Mouse (Mus musculus): Measurements from ENCODE around the gene Mri1. TPM values are rescaled to one million over a fixed set of nuclear protein-coding genes. Genes with fewer than 3 reads are reported as not detected.

The Mri1 gene
- polyA plus RNA-seq, 1 experiment from 2014 or later: 36.1 TPM

DNA sequence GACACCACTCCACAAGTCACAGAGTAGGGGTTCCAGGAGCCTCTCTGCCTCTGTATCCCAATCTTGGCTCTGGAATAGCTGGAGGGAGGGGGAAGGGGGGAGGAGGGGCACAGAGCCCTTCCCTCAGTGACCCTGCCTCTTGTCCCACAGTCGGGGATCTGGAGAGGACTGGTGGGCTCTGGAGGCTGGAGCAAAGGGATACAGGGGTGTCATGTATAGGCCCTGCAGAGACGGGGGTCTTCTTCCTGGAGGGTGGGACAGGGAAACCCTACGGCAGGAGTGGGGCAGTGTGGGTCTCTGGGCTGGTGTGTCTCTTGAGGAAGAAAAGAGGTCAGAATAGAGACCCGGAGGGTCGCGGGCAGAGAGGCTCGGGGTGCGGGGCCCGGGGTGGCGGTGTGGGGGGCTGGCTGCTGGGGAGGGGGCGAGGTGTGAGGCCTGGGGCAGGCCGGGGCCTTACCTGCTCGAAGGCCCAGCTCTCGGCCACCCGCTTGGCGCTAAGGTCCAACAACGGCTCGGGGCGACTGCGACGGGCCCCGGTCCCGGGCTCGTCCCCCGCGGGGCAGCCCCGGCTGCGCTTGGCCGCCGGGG lies 20.6 kb downstream of the Mri1 start:
- H3K9me3 ChIP-seq (replicated peaks): no peaks in the 10 kb centered on the region
- peak overlapping the region; percentile 90 for H3K4me2 ChIP-seq
- 2% methylated on average over 22 of the region's 30 CpGs for WGBS
- no peaks in the 10 kb centered on the region for H3K27me3 ChIP-seq
- H3K4me1 ChIP-seq (replicated peaks): peaks cover 28% of the 10 kb centered on the region
- H3K9ac ChIP-seq: peak overlapping the region; percentile 97
- peak overlapping the region; percentile 96 for H3K4me3 ChIP-seq
- peak overlapping the region; percentile 81 for H3K27ac ChIP-seq
- H3K36me3 ChIP-seq: peaks cover 11% of the 10 kb centered on the region; the same call in 1 of the 2 replicates
- ATAC-seq (replicated peaks; ENCODE audit: insufficient number of reproducible peaks, insufficient read depth, low FRiP score, low read depth): peak; percentile 5

DNA sequence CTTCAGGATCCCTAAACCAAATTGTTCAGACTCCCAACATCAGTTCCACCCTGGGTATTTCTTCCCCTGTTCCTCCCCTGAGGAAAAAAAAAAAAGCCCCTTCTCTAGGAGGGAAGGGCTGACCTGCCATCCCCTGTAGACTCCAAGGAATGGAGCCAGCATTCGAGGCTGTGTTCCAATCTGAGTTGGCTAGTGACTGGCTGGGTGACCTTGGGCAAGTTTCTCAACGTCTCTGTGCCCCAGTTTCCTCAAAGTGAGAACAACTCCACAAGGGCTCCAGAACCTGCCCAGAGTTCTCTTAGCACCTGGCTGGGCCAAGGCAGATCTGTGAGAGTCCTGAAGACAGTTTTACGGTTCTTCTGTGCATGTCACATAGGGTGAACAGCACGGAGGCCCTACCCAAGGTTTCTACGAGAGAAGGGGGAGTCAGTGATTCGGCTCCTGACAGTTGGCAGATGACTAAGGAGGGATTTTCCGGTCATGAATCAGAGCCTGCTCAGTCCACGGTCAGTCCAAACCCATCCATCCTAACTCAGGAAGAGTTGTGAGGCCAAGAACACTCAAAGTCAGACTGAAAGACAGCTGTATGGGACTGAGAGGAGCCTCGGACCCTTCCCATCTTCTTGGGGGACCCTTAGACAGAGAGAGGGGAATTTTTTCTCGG lies 21.2 kb downstream of the Mri1 start:
- H3K4me2 ChIP-seq: peak overlapping the region; percentile 90
- peak overlapping the region; percentile 81; the same call in 1 of the 2 replicates for H3K27ac ChIP-seq
- WGBS: 21% methylated on average over 10 of the region's 10 CpGs
- H3K9me3 ChIP-seq (replicated peaks): no peaks in the 10 kb centered on the region
- H3K4me1 ChIP-seq (replicated peaks): peaks cover 22% of the 10 kb centered on the region
- peak overlapping the region; percentile 97 for H3K9ac ChIP-seq
- ATAC-seq (replicated peaks; ENCODE audit: insufficient number of reproducible peaks, insufficient read depth, low FRiP score, low read depth): no peak
- no peaks in the 10 kb centered on the region for H3K27me3 ChIP-seq
- peak overlapping the region; percentile 96 for H3K4me3 ChIP-seq
- H3K36me3 ChIP-seq: peaks cover 15% of the 10 kb centered on the region

- Histone ChIP-seq H3K9me3 (replicated peaks) (no peaks in the 10 kb centered on the region), H3K27me3 (no peaks in the 10 kb centered on the region), H3K4me2 (no peak overlapping the region), H3K9ac (no peak overlapping the region), H3K36me3 (peaks cover 43% of the 10 kb centered on the region), H3K4me1 (replicated peaks) (peaks cover 18% of the 10 kb centered on the region), H3K4me3 (no peak overlapping the region), H3K27ac (no peak overlapping the region)
- ATAC-seq (replicated peaks; ENCODE audit: insufficient number of reproducible peaks, insufficient read depth, low FRiP score, low read depth): no peak
- WGBS: 89% methylated on average over 2 of the region's 2 CpGs
Observed at GRCm38 (mm10) chr8:84233055-84233454, 24.1 kb downstream of the Mri1 start.

DNA sequence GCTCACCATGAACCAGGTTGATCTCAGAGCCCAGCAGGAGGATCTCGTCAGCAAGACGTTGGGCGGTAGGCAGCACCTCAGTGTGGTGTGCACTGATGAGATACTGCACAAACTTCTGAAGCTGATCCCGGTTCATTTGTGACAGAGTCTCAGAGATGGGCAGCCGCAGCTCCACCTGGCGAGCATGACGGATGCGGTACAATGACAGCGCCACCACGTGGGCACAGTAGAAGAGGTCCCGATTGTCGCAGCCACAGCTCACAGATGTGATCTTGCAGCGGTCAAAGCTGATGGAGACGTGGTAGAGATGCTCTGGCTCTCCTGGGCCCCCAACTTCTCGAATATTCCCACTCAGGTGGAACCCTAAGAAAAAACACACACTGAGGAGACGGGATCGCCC lies 26.4 kb downstream of the Mri1 start:
- no peak overlapping the region for H3K4me3 ChIP-seq
- no peak overlapping the region for H3K9ac ChIP-seq
- H3K4me2 ChIP-seq: no peak overlapping the region
- no peak overlapping the region for H3K27ac ChIP-seq
- WGBS: 77% methylated on average over 17 of the region's 17 CpGs
- no peak for ATAC-seq (replicated peaks; ENCODE audit: insufficient number of reproducible peaks, insufficient read depth, low FRiP score, low read depth)
- H3K27me3 ChIP-seq: no peaks in the 10 kb centered on the region
- H3K36me3 ChIP-seq: peaks cover 65% of the 10 kb centered on the region
- peaks cover 5% of the 10 kb centered on the region for H3K4me1 ChIP-seq (replicated peaks)
- H3K9me3 ChIP-seq (replicated peaks): no peaks in the 10 kb centered on the region

DNA sequence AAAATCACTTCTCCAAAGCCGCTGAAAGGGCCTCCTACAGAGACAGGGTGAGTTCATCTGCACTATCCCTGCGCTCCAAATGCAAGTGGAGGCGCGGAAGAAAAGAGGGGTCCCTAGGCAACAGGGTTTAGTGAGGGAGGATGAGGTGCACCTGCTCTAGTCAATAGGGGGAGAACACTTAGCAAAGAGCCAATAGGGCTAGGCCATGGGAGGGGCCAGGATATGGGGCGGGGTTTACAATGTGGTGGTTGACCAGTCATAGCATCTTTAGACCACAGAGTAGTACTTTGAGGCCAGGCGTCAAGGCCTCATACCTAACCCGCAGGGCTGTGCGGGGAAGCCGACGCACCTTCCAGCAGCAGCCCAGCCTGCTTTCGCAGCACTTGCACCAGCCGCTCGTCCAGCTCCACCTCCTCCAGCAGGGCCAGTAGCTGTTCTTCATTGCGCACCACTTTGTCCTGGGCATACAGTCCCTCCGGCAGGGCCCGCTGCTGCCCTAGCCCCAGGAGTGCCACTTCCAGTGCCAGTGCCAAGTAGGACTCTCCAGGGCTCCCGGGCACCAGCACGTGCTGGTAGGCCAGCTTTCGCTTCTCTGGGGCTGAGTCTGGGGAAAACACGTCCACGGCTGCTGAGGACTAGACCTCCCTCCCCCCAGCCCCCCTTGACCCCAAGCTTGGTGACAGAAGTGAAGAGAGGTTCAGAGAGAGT lies 33.6 kb downstream of the Mri1 start:
- no peak overlapping the region for H3K4me3 ChIP-seq
- 84% methylated on average over 21 of the region's 21 CpGs for WGBS
- H3K36me3 ChIP-seq: peaks cover 85% of the 10 kb centered on the region
- no peak overlapping the region for H3K9ac ChIP-seq
- H3K9me3 ChIP-seq (replicated peaks): no peaks in the 10 kb centered on the region
- H3K4me2 ChIP-seq: no peak overlapping the region
- no peak for ATAC-seq (replicated peaks; ENCODE audit: insufficient number of reproducible peaks, insufficient read depth, low FRiP score, low read depth)
- H3K27me3 ChIP-seq: no peaks in the 10 kb centered on the region
- no peak overlapping the region for H3K27ac ChIP-seq
- no peaks in the 10 kb centered on the region for H3K4me1 ChIP-seq (replicated peaks)

- no peaks in the 10 kb centered on the region for H3K27me3 ChIP-seq
- no peaks in the 10 kb centered on the region for H3K4me1 ChIP-seq (replicated peaks)
- peaks cover 86% of the 10 kb centered on the region for H3K36me3 ChIP-seq
- H3K9me3 ChIP-seq (replicated peaks): no peaks in the 10 kb centered on the region
- H3K27ac ChIP-seq: no peak overlapping the region
- no peak overlapping the region for H3K4me3 ChIP-seq
- no peak for ATAC-seq (replicated peaks; ENCODE audit: insufficient number of reproducible peaks, insufficient read depth, low FRiP score, low read depth)
- WGBS: 84% methylated on average over 9 of the region's 9 CpGs
- no peak overlapping the region for H3K9ac ChIP-seq
- no peak overlapping the region for H3K4me2 ChIP-seq
Observed at GRCm38 (mm10) chr8:84222566-84223165, 34.5 kb downstream of the Mri1 start.

DNA sequence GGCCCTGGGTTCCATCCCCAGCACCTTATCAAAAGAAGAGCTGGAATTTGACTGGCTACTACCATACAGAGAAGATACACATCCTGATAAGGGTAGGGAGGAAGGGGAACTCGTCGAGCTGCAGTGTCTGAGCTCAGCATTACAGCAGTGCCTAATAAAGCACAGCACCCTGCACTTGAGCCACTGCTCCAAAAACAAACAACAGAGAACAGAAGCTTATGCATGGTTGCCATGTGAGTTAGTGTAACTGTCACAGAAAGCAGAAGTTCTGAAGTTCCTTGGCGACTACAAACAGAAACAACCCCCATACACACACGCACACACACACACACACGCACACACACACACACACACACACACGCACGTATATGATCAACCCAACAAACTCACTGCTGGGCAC lies 37.0 kb downstream of the Mri1 start:
- peaks cover 78% of the 10 kb centered on the region for H3K36me3 ChIP-seq
- no peak overlapping the region for H3K9ac ChIP-seq
- no peak overlapping the region for H3K4me3 ChIP-seq
- 65% methylated on average over 7 of the region's 7 CpGs for WGBS
- H3K4me2 ChIP-seq: no peak overlapping the region
- H3K27ac ChIP-seq: no peak overlapping the region
- ATAC-seq (replicated peaks; ENCODE audit: insufficient number of reproducible peaks, insufficient read depth, low FRiP score, low read depth): no peak
- H3K27me3 ChIP-seq: no peaks in the 10 kb centered on the region
- H3K9me3 ChIP-seq (replicated peaks): no peaks in the 10 kb centered on the region
- no peaks in the 10 kb centered on the region for H3K4me1 ChIP-seq (replicated peaks)

GRCm38 (mm10) chr8:84218143-84218542 lies 39.0 kb downstream of the Mri1 start:
- H3K27ac ChIP-seq: no peak overlapping the region
- WGBS: 94% methylated on average over 5 of the region's 5 CpGs
- H3K36me3 ChIP-seq: peaks cover 81% of the 10 kb centered on the region
- H3K9ac ChIP-seq: no peak overlapping the region
- H3K27me3 ChIP-seq: no peaks in the 10 kb centered on the region
- H3K4me2 ChIP-seq: no peak overlapping the region
- H3K4me3 ChIP-seq: no peak overlapping the region
- H3K9me3 ChIP-seq (replicated peaks): no peaks in the 10 kb centered on the region
- no peaks in the 10 kb centered on the region for H3K4me1 ChIP-seq (replicated peaks)
- no peak for ATAC-seq (replicated peaks; ENCODE audit: insufficient number of reproducible peaks, insufficient read depth, low FRiP score, low read depth)

DNA sequence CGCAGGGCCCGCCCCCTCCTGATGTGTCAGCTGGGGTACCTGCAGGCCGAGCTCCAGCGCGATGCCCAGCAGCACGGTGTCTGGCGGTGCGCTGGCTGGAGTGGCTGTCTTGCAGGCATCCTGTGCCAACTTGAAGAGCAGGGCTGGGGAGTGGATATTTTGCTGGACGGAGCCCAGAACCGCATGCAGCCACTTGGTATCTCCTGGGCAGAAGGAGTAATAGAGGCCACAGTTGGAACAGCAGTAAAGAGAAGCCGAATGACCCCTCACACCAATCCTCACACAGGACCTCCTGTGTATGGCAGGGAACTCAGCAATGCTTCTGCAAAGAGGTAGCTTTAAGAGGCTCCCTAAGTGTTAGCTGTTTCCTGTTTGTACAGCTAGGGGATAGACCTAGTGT lies 39.9 kb downstream of the Mri1 start:
- 90% methylated on average over 11 of the region's 11 CpGs for WGBS
- Histone ChIP-seq H3K27ac (no peak overlapping the region), H3K4me2 (no peak overlapping the region), H3K4me3 (no peak overlapping the region), H3K4me1 (replicated peaks) (no peaks in the 10 kb centered on the region), H3K9me3 (replicated peaks) (no peaks in the 10 kb centered on the region), H3K36me3 (peaks cover 80% of the 10 kb centered on the region), H3K9ac (no peak overlapping the region), H3K27me3 (no peaks in the 10 kb centered on the region)
- no peak for ATAC-seq (replicated peaks; ENCODE audit: insufficient number of reproducible peaks, insufficient read depth, low FRiP score, low read depth)

- H3K4me2 ChIP-seq: no peak overlapping the region
- H3K36me3 ChIP-seq: peaks cover 81% of the 10 kb centered on the region
- H3K27ac ChIP-seq: no peak overlapping the region
- no peak overlapping the region for H3K9ac ChIP-seq
- no peak overlapping the region for H3K4me3 ChIP-seq
- peaks cover 25% of the 10 kb centered on the region for H3K4me1 ChIP-seq (replicated peaks)
- 77% methylated on average over 4 of the region's 4 CpGs for WGBS
- H3K27me3 ChIP-seq: no peaks in the 10 kb centered on the region
- no peaks in the 10 kb centered on the region for H3K9me3 ChIP-seq (replicated peaks)
- ATAC-seq (replicated peaks; ENCODE audit: insufficient number of reproducible peaks, insufficient read depth, low FRiP score, low read depth): no peak
Observed at GRCm38 (mm10) chr8:84213277-84213676, 43.8 kb downstream of the Mri1 start.

DNA sequence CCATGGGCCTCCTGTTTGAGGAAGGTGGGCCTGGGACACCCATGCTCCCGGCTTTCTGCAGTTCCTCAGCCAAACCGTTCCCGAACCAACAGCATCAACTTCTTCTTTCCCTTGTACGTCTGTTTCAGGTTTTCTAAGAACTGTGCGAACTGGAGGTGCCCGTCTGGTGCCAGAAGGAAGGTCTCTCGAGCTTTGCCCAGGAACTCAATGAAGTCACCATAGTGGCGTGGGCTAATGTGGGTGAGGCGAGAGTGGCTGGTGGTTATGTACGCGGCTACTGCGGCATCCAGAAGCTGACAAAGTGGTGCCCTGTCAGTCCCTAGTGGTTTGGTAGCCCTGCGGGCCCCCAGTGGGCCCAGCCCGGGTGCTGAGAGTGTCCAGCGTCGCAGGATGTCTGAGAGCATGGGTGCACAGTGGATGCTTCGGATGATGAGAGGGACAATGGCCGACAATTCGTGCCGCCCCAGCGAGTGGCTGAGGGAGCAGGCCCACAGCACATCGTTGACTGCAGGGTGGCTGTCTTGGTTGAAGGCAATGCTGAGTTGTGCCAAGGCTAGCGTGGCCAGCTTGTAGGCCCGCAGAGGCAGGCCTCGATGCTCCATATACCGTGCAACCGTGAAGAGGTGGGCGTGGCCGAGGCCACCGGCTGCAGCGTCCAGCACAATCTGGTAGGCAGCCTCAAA lies 45.1 kb downstream of the Mri1 start:
- Histone ChIP-seq H3K36me3 (peaks cover 76% of the 10 kb centered on the region), H3K27ac (no peak overlapping the region)
- 90% methylated on average over 31 of the region's 31 CpGs for WGBS

More for the DNA sequence above, 45.1 kb downstream of the Mri1 start:
- no peak overlapping the region for H3K9ac ChIP-seq
- no peak overlapping the region for H3K4me2 ChIP-seq
- H3K4me1 ChIP-seq (replicated peaks): peaks cover 37% of the 10 kb centered on the region
- no peaks in the 10 kb centered on the region for H3K9me3 ChIP-seq (replicated peaks)
- ATAC-seq (replicated peaks; ENCODE audit: insufficient number of reproducible peaks, insufficient read depth, low FRiP score, low read depth): no peak
- H3K27me3 ChIP-seq: no peaks in the 10 kb centered on the region
- H3K4me3 ChIP-seq: no peak overlapping the region

Data from heart, embryonic 15.5 days (tissue).